Mouse (Mus musculus): ENCODE data around the gene Gstm5. TPM values are rescaled to one million over a fixed set of nuclear protein-coding genes. Genes with fewer than 3 reads are reported as not detected.

Gene Gstm5
- total and polyA plus RNA-seq, 3 experiments: 134 to 164 TPM; not detected in 1

- Histone ChIP-seq H3K4me1 (ENCODE audit: control insufficient read depth in 1 of 2, insufficient read depth in 2 of 2, low read length in 2 of 2) (peaks cover 0 to 9% of the 10 kb centered on the region in 2 experiments; a peak in 2 of 4 replicates), H3K36me3 (ENCODE audit: control insufficient read depth in 1 of 2, insufficient read depth in 2 of 2, low read length in 2 of 2) (peaks cover 0 to 4% of the 10 kb centered on the region in 2 experiments; a peak in 1 of 4 replicates), H3K27me3 (ENCODE audit: control insufficient read depth in 1 of 2, insufficient read depth in 2 of 2, low read length in 2 of 2) (no peaks in the 10 kb centered on the region), H3K9me3 (replicated peaks; ENCODE audit: insufficient read depth, low read length) (no peaks in the 10 kb centered on the region), H3K27ac (ENCODE audit: control insufficient read depth, low read depth, low read length) (no peak overlapping the region), H3K4me3 (ENCODE audit: control insufficient read depth in 1 of 2, insufficient read depth in 1 of 2, low read depth in 2 of 2, low read length in 2 of 2) (no peak overlapping the region), H3K79me2 (ENCODE audit: control insufficient read depth, insufficient read depth, low read length, poor library complexity) (no peaks in the 10 kb centered on the region), H3K9ac (ENCODE audit: control insufficient read depth, low read depth, low read length, poor library complexity, severe bottlenecking) (no peak overlapping the region)
- TF ChIP-seq RCOR1 (IDR thresholded peaks at IDR 0.05; ENCODE audit: low read depth, low read length) (no peak), EP300 (IDR thresholded peaks at IDR 0.05; ENCODE audit: low read depth in 1 of 2, low read length in 2 of 2) (no peak), USF2 (IDR thresholded peaks at IDR 0.05; ENCODE audit: borderline replicate concordance in 1 of 2, insufficient read depth in 1 of 2, low read depth in 1 of 2, low read length in 2 of 2) (no peak), GABPA (IDR thresholded peaks at IDR 0.05; ENCODE audit: low read depth, low read length) (no peak), MXI1 (IDR thresholded peaks at IDR 0.05; ENCODE audit: low read depth, low read length) (no peak), POLR2A (IDR thresholded peaks at IDR 0.05; ENCODE audit: control insufficient read depth in 1 of 2, insufficient read depth in 1 of 2, low read depth in 1 of 2, low read length in 2 of 2, poor library complexity in 1 of 2) (no peak), NELFE (IDR thresholded peaks at IDR 0.05; ENCODE audit: low read depth, low read length) (no peak), KAT2A (conservative IDR thresholded peaks at IDR 0.05; ENCODE audit: low read depth, low read length) (no peak), RAD21 (IDR thresholded peaks at IDR 0.05; ENCODE audit: low read depth, low read length) (no peak), SMC3 (IDR thresholded peaks at IDR 0.05; ENCODE audit: low read depth, low read length) (no peak), NRF1 (IDR thresholded peaks at IDR 0.05; ENCODE audit: insufficient read depth, low read depth, low read length, poor library complexity, severe bottlenecking) (no peak), POLR2AphosphoS2 (IDR thresholded peaks at IDR 0.05; ENCODE audit: low read length) (no peak), E2F4 (IDR thresholded peaks at IDR 0.05; ENCODE audit: borderline replicate concordance, low read depth, low read length) (no peak), TCF12 (IDR thresholded peaks at IDR 0.05; ENCODE audit: low read depth, low read length) (no peak), MYC (IDR thresholded peaks at IDR 0.05; ENCODE audit: low read depth, low read length) (no peak), MEF2A (IDR thresholded peaks at IDR 0.05; ENCODE audit: extremely low read depth, insufficient replicate concordance, low read depth, low read length, poor library complexity, severe bottlenecking) (no peak), ELF1 (IDR thresholded peaks at IDR 0.05; ENCODE audit: low read depth, low read length) (no peak), MAFK (IDR thresholded peaks at IDR 0.05; ENCODE audit: borderline replicate concordance, low read depth, low read length) (no peak)
- DNase-seq (ENCODE audit: low read depth, low spot score): no peak
Observed at GRCm38 (mm10) chr3:107865364-107866091, 30.1 kb upstream of the Gstm5 start.

GRCm38 (mm10) chr3:107867086-107867485, 28.5 kb upstream of the Gstm5 start:
- no peaks in the 10 kb centered on the region for H3K79me2 ChIP-seq (ENCODE audit: control insufficient read depth, insufficient read depth, low read length, poor library complexity)
- H3K27ac ChIP-seq (ENCODE audit: control insufficient read depth, low read depth, low read length): no peak overlapping the region
- H3K9ac ChIP-seq (ENCODE audit: control insufficient read depth, low read depth, low read length, poor library complexity, severe bottlenecking): no peak overlapping the region
- no peaks in the 10 kb centered on the region for H3K27me3 ChIP-seq (ENCODE audit: control insufficient read depth in 1 of 2, insufficient read depth in 2 of 2, low read length in 2 of 2)
- DNase-seq (ENCODE audit: low read depth, low spot score): peak; percentile 91
- TF ChIP-seq RAD21 (IDR thresholded peaks at IDR 0.05; ENCODE audit: low read depth, low read length) (peak; percentile 92), ELF1 (IDR thresholded peaks at IDR 0.05; ENCODE audit: low read depth, low read length) (peak; percentile 36; the same call in 1 of the 2 replicates), CHD2 (IDR thresholded peaks at IDR 0.05; ENCODE audit: low read length) (no peak), MAFK (IDR thresholded peaks at IDR 0.05; ENCODE audit: borderline replicate concordance, low read depth, low read length) (0 out of 2 replicates have a peak, but pooled peaks have one; percentile 31), SMC3 (IDR thresholded peaks at IDR 0.05; ENCODE audit: low read depth, low read length) (peak; percentile 98), ZC3H11A (IDR thresholded peaks at IDR 0.05; ENCODE audit: low read depth, low read length) (peak; percentile 93), SIN3A (IDR thresholded peaks at IDR 0.05; ENCODE audit: low read length) (peak; percentile 65), POLR2AphosphoS5 (IDR thresholded peaks at IDR 0.05; ENCODE audit: borderline replicate concordance, low read depth, low read length) (no peak), RCOR1 (IDR thresholded peaks at IDR 0.05; ENCODE audit: low read depth, low read length) (0 out of 2 replicates have a peak, but pooled peaks have one; percentile 39), USF2 (IDR thresholded peaks at IDR 0.05; ENCODE audit: borderline replicate concordance in 1 of 2, insufficient read depth in 1 of 2, low read depth in 1 of 2, low read length in 2 of 2) (no peak), HCFC1 (IDR thresholded peaks at IDR 0.05; ENCODE audit: low read depth, low read length) (peak; percentile 48; the same call in 1 of the 2 replicates), CTCF (IDR thresholded peaks at IDR 0.05 in 2 of 3, conservative IDR thresholded peaks at IDR 0.05 in 1 of 3; ENCODE audit: control insufficient read depth in 1 of 3, insufficient read depth in 1 of 3, low read depth in 2 of 3, low read length in 3 of 3, poor library complexity in 1 of 3, severe bottlenecking in 1 of 3) (peak in 2 of 3 experiments; percentile 92 to 97; a peak in 5 of 6 replicates), MAX (IDR thresholded peaks at IDR 0.05; ENCODE audit: low read length) (no peak; the same call in 1 of the 2 replicates), MAZ (IDR thresholded peaks at IDR 0.05; ENCODE audit: low read depth, low read length) (0 out of 2 replicates have a peak, but pooled peaks have one; percentile 19), MXI1 (IDR thresholded peaks at IDR 0.05; ENCODE audit: low read depth, low read length) (peak; percentile 26; the same call in 1 of the 2 replicates), MYB (IDR thresholded peaks at IDR 0.05; ENCODE audit: low read depth, low read length) (0 out of 2 replicates have a peak, but pooled peaks have one; percentile 14), MYC (IDR thresholded peaks at IDR 0.05; ENCODE audit: low read depth, low read length) (0 out of 2 replicates have a peak, but pooled peaks have one; percentile 42)
- peaks cover 0 to 9% of the 10 kb centered on the region in 2 experiments; a peak in 2 of 4 replicates for H3K4me1 ChIP-seq (ENCODE audit: control insufficient read depth in 1 of 2, insufficient read depth in 2 of 2, low read length in 2 of 2)
- peaks cover 0 to 4% of the 10 kb centered on the region in 2 experiments; a peak in 1 of 4 replicates for H3K36me3 ChIP-seq (ENCODE audit: control insufficient read depth in 1 of 2, insufficient read depth in 2 of 2, low read length in 2 of 2)
- no peaks in the 10 kb centered on the region for H3K9me3 ChIP-seq (replicated peaks; ENCODE audit: insufficient read depth, low read length)
- H3K4me3 ChIP-seq (ENCODE audit: control insufficient read depth in 1 of 2, insufficient read depth in 1 of 2, low read depth in 2 of 2, low read length in 2 of 2): no peak overlapping the region

Measured in MEL (cell line).